Mouse (Mus musculus) hindbrain, embryonic 13.5 days (tissue): ENCODE data around the gene Snapc2. TPM values are rescaled to one million over a fixed set of nuclear protein-coding genes. Genes with fewer than 3 reads are reported as not detected.
"Not testable (repeated sequence)": the region's sequence is repeated elsewhere in the genome, so short reads cannot be mapped to it uniquely, and the experiment has no call there.

ENCODE experiments used
- ATAC-seq: fragments of 200-750 bp; cut with Nextera tagmentation; 2 replicates; pipeline ENCODE4 v1.8.0; 2017; ENCODE audit warnings: moderate TSS enrichment; ENCODE audit not compliant: low FRiP score
- H3K27ac ChIP-seq: fragments of 300-500 bp; sonication (generic); 2 replicates; pipeline ENCODE4 v1.5.1; 2015; ENCODE audit warnings: inconsistent platforms, mild to moderate bottlenecking, moderate library complexity
- H3K27me3 ChIP-seq: fragments of 300-500 bp; sonication (generic); 2 replicates; pipeline ENCODE4 v1.6.1; 2015; ENCODE audit warnings: mild to moderate bottlenecking, inconsistent platforms
- H3K36me3 ChIP-seq: fragments of 300-500 bp; sonication (generic); 2 replicates; pipeline ENCODE4 v1.6.1; 2015; ENCODE audit warnings: mild to moderate bottlenecking, inconsistent platforms
- H3K4me1 ChIP-seq: fragments of 300-500 bp; sonication (generic); replicated peaks from 2 replicates; pipeline ENCODE4 v1.6.1; 2015; ENCODE audit warnings: inconsistent platforms
- H3K4me2 ChIP-seq: fragments of 300-500 bp; sonication (generic); 2 replicates; pipeline ENCODE4 v1.6.1; 2015; ENCODE audit warnings: inconsistent platforms, mild to moderate bottlenecking, moderate library complexity
- H3K4me3 ChIP-seq: fragments of 300-500 bp; sonication (generic); 2 replicates; pipeline ENCODE4 v1.5.1; 2015; ENCODE audit warnings: mild to moderate bottlenecking, inconsistent platforms
- H3K9ac ChIP-seq: fragments of 300-500 bp; sonication (generic); 2 replicates; pipeline ENCODE4 v1.6.1; 2015; ENCODE audit warnings: mild to moderate bottlenecking, inconsistent platforms
- H3K9me3 ChIP-seq: fragments of 300-500 bp; sonication (generic); 2 replicates; pipeline ENCODE4 v1.6.1; 2016; ENCODE audit warnings: inconsistent platforms
- WGBS: fragments of 180-500 bp; shearing (Covaris S2); methylation state at CpG from one replicate; pipeline ENCODE4 v1.1.7; 2015; 5-methylcytosine and 5-hydroxymethylcytosine counted together
- polyA plus RNA-seq: library from polyadenylated mRNA; unstranded; fragments of >200 nt; fragmentation: Nextera tagmentation; extraction: Ambion mirVana; gene quantifications from 2 replicates; pipeline ENCODE4 v1.2.1, GENCODE M21; 2015

Snapc2 gene
- polyA plus RNA-seq, 1 experiment from 2014 or later = 65.2 TPM

GRCm38 (mm10) chr8:4239193-4239890 is 13.5 kb upstream of the Snapc2 start:
- Histone ChIP-seq H3K4me3 (peak overlapping the region; percentile 77), H3K27ac (peak overlapping the region; percentile 94), H3K4me1 (peaks cover 38% of the 10 kb centered on the region), H3K9me3 (no peaks in the 10 kb centered on the region), H3K27me3 (peaks cover 14% of the 10 kb centered on the region), H3K9ac (peak overlapping the region; percentile 81), H3K4me2 (peak overlapping the region; percentile 95), H3K36me3 (peaks cover 37% of the 10 kb centered on the region)
- ATAC-seq = no peak; the same call in 1 of the 2 replicates
- WGBS = 15% methylated on average over 19 of the region's 19 CpGs

- Histone ChIP-seq H3K4me1 (peaks cover 35% of the 10 kb centered on the region), H3K27me3 (peaks cover 22% of the 10 kb centered on the region), H3K9ac (no peak overlapping the region), H3K36me3 (peaks cover 87% of the 10 kb centered on the region), H3K9me3 (no peaks in the 10 kb centered on the region), H3K4me3 (no peak overlapping the region), H3K27ac (no peak overlapping the region), H3K4me2 (no peak overlapping the region)
- WGBS = 96% methylated on average over 5 of the region's 5 CpGs
- ATAC-seq = no peak
These were observed 7.8 kb upstream of the Snapc2 start for GRCm38 (mm10) chr8:4245061-4245460.

GRCm38 (mm10) chr8:4245737-4246136 is 7.1 kb upstream of the Snapc2 start:
- no peak overlapping the region for H3K9ac ChIP-seq
- ATAC-seq = no peak
- peaks cover 35% of the 10 kb centered on the region for H3K4me1 ChIP-seq
- 87% methylated on average over 13 of the region's 13 CpGs for WGBS
- no peak overlapping the region for H3K4me2 ChIP-seq
- H3K27me3 ChIP-seq = peaks cover 22% of the 10 kb centered on the region
- no peak overlapping the region for H3K4me3 ChIP-seq
- H3K9me3 ChIP-seq = no peaks in the 10 kb centered on the region
- no peak overlapping the region for H3K27ac ChIP-seq
- peaks cover 86% of the 10 kb centered on the region for H3K36me3 ChIP-seq

- no peak for ATAC-seq
- H3K9ac ChIP-seq = no peak overlapping the region
- H3K9me3 ChIP-seq = no peaks in the 10 kb centered on the region
- H3K4me3 ChIP-seq = no peak overlapping the region
- no peak overlapping the region for H3K27ac ChIP-seq
- peaks cover 71% of the 10 kb centered on the region for H3K36me3 ChIP-seq
- peaks cover 28% of the 10 kb centered on the region for H3K4me1 ChIP-seq
- no peak overlapping the region for H3K4me2 ChIP-seq
- 95% methylated on average over 8 of the region's 8 CpGs for WGBS
- H3K27me3 ChIP-seq = peaks cover 22% of the 10 kb centered on the region
These were observed 5.6 kb upstream of the Snapc2 start for GRCm38 (mm10) chr8:4247241-4247640.

GRCm38 (mm10) chr8:4247951-4248540 is 4.8 kb upstream of the Snapc2 start, which contains the start of gene Tgfbr3l:
TSS of gene Tgfbr3l (plus strand) at chr8:4248214.
- WGBS = 80% methylated on average over 15 of the region's 15 CpGs
- peaks cover 63% of the 10 kb centered on the region for H3K36me3 ChIP-seq
- H3K9ac ChIP-seq = peak within 1 kb of the TSS; percentile 46; the same call in 1 of the 2 replicates

GRCm38 (mm10) chr8:4249213-4249612 is 3.7 kb upstream of the Snapc2 start:
- WGBS = 15% methylated on average over 29 of the region's 29 CpGs
- H3K27me3 ChIP-seq = peaks cover 22% of the 10 kb centered on the region
- no peak for ATAC-seq
- H3K4me1 ChIP-seq = peaks cover 38% of the 10 kb centered on the region
- H3K4me3 ChIP-seq = no peak overlapping the region
- no peak overlapping the region for H3K27ac ChIP-seq
- no peaks in the 10 kb centered on the region for H3K9me3 ChIP-seq
- H3K4me2 ChIP-seq = no peak overlapping the region
- H3K9ac ChIP-seq = peak overlapping the region; percentile 46; the same call in 1 of the 2 replicates
- peaks cover 51% of the 10 kb centered on the region for H3K36me3 ChIP-seq

More at GRCm38 (mm10) chr8:4247951-4248540, 4.8 kb upstream of the Snapc2 start, which contains the start of gene Tgfbr3l:
- H3K4me2 ChIP-seq = no peak within 1 kb of the TSS
- H3K4me1 ChIP-seq = peaks cover 29% of the 10 kb centered on the region
- no peak for ATAC-seq
- H3K27me3 ChIP-seq = peaks cover 22% of the 10 kb centered on the region
- H3K27ac ChIP-seq = no peak within 1 kb of the TSS
- no peak within 1 kb of the TSS for H3K4me3 ChIP-seq
- no peaks in the 10 kb centered on the region for H3K9me3 ChIP-seq

- H3K4me1 ChIP-seq = peaks cover 50% of the 10 kb centered on the region
- no peak overlapping the region for H3K27ac ChIP-seq
- peaks cover 22% of the 10 kb centered on the region for H3K27me3 ChIP-seq
- H3K9me3 ChIP-seq = no peaks in the 10 kb centered on the region
- no peak for ATAC-seq
- no peak overlapping the region for H3K9ac ChIP-seq
- H3K4me2 ChIP-seq = no peak overlapping the region
- WGBS = 31% methylated on average over 26 of the region's 26 CpGs
- H3K4me3 ChIP-seq = no peak overlapping the region
- peaks cover 50% of the 10 kb centered on the region for H3K36me3 ChIP-seq
These were observed 2.4 kb upstream of the Snapc2 start for GRCm38 (mm10) chr8:4250306-4250970.

GRCm38 (mm10) chr8:4252116-4252760 is 642 bp upstream of the Snapc2 start:
- 48% methylated on average over 8 of the region's 8 CpGs for WGBS
- Histone ChIP-seq H3K27me3 (peaks cover 19% of the 10 kb centered on the region), H3K27ac (peak overlapping the region; percentile 96), H3K4me1 (peaks cover 65% of the 10 kb centered on the region), H3K9ac (peak overlapping the region; percentile 92), H3K9me3 (no peaks in the 10 kb centered on the region), H3K4me3 (peak overlapping the region; percentile 88), H3K4me2 (peak overlapping the region; percentile 66), H3K36me3 (peaks cover 49% of the 10 kb centered on the region)
- ATAC-seq = no peak; the same call in 1 of the 2 replicates

- H3K27me3 ChIP-seq = peaks cover 6% of the 10 kb centered on the region; the same call in 1 of the 2 replicates
- no peaks in the 10 kb centered on the region for H3K9me3 ChIP-seq
- H3K9ac ChIP-seq = peak overlapping the region; percentile 92
- 65% methylated on average over 6 of the region's 6 CpGs for WGBS
- H3K4me3 ChIP-seq = peak overlapping the region; percentile 88
- H3K4me2 ChIP-seq = peak overlapping the region; percentile 66
- no peak for ATAC-seq
- H3K27ac ChIP-seq = peak overlapping the region; percentile 96
- peaks cover 69% of the 10 kb centered on the region for H3K4me1 ChIP-seq
- peaks cover 36% of the 10 kb centered on the region for H3K36me3 ChIP-seq
These were observed 1.1 kb downstream of the Snapc2 start for GRCm38 (mm10) chr8:4254001-4254400.

GRCm38 (mm10) chr8:4255471-4255870 is 2.6 kb downstream of the Snapc2 start:
- H3K27me3 ChIP-seq, H3K4me2 ChIP-seq, H3K4me3 ChIP-seq, H3K9ac ChIP-seq, ATAC-seq, H3K9me3 ChIP-seq: not testable (repeated sequence)
- 0 out of 2 replicates have a peak overlapping the region, but pooled peaks have one; percentile 4 for H3K27ac ChIP-seq
- WGBS = 88% methylated on average over 7 of the region's 7 CpGs
- peaks cover 70% of the 10 kb centered on the region for H3K4me1 ChIP-seq
- H3K36me3 ChIP-seq = peaks cover 35% of the 10 kb centered on the region

- WGBS = 49% methylated on average over 4 of the region's 4 CpGs
- H3K27me3 ChIP-seq = no peaks in the 10 kb centered on the region
- no peak for ATAC-seq
- peak overlapping the region; percentile 92 for H3K4me3 ChIP-seq
- peak overlapping the region; percentile 97 for H3K9ac ChIP-seq
- peak overlapping the region; percentile 97 for H3K27ac ChIP-seq
- peaks cover 65% of the 10 kb centered on the region for H3K4me1 ChIP-seq
- H3K36me3 ChIP-seq = peaks cover 49% of the 10 kb centered on the region
- H3K4me2 ChIP-seq = peak overlapping the region; percentile 81
- no peaks in the 10 kb centered on the region for H3K9me3 ChIP-seq
These were observed 4.0 kb downstream of the Snapc2 start for GRCm38 (mm10) chr8:4256911-4257310.

- WGBS = 73% methylated on average over 4 of the region's 4 CpGs
- no peak for ATAC-seq
- H3K4me1 ChIP-seq = peaks cover 61% of the 10 kb centered on the region
These were observed 4.5 kb downstream of the Snapc2 start for GRCm38 (mm10) chr8:4257350-4257749.

More at GRCm38 (mm10) chr8:4257350-4257749, 4.5 kb downstream of the Snapc2 start:
- H3K4me3 ChIP-seq = peak overlapping the region; percentile 92
- H3K4me2 ChIP-seq = peak overlapping the region; percentile 81
- peak overlapping the region; percentile 97 for H3K27ac ChIP-seq
- H3K9me3 ChIP-seq = no peaks in the 10 kb centered on the region
- H3K36me3 ChIP-seq = peaks cover 53% of the 10 kb centered on the region
- no peaks in the 10 kb centered on the region for H3K27me3 ChIP-seq
- H3K9ac ChIP-seq = peak overlapping the region; percentile 97
